In the genomic region with DNA sequence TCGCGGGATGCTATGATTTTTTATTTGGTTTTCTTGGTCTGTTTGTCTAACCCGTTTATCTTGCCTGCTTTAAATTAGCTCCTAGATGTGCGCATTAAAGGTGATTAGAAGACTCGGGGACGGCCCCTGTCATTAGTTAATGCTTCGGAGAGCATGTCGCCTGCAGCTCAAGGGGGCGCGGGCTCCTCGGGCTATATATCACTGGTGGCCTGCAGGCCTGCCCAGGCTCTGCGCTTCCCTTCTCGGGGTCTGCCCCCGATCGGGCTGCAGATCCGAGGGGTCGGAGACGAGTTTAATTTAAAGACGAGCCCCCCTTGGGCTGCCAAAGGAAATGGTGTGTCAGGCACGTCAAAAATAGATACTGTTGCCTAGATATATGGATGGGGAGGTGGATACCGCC, we compare ENCODE assay signal across 10 mouse cellular contexts.
DNase-seq lines count a peak whose midpoint lies in the region; ATAC-seq and TF ChIP-seq lines count a peak whose summit lies in the region.
"Had no signal": no experiment of that assay in that cellular context is flagged by ENCODE, and none has a peak within 500 bp of the region (broad histone marks: within the 10 kb centered on the region; RNA-seq: fewer than 3 reads in every experiment).

No protein-coding gene starts in this region.

- H3K4me1 ChIP-seq in heart, postnatal 0 days (ENCODE audit: control insufficient read depth, insufficient read depth) = no peaks in the 10 kb centered on the region
- H3K4me1 ChIP-seq in hindbrain, embryonic 14.5 days (replicated peaks; ENCODE audit: control insufficient read depth, insufficient read depth, low read length) = no peaks in the 10 kb centered on the region
- no peaks in the 10 kb centered on the region for H3K4me1 ChIP-seq in midbrain, postnatal 0 days (ENCODE audit: insufficient read depth, low read length)

- H3K9ac ChIP-seq in heart, postnatal 0 days (replicated peaks; ENCODE audit: low read depth, low read length) = no peak overlapping the region
- no peak overlapping the region for H3K9ac ChIP-seq in hindbrain, embryonic 14.5 days
- H3K9ac ChIP-seq in midbrain, postnatal 0 days (replicated peaks; ENCODE audit: low read length, poor library complexity, severe bottlenecking) = no peak overlapping the region

- TF ChIP-seq CTCF in heart, postnatal 0 days (IDR thresholded peaks at IDR 0.05; ENCODE audit: low read depth) = no peak
- no peak for TF ChIP-seq CTCF in midbrain, postnatal 0 days (IDR thresholded peaks at IDR 0.05)
- no peak for TF ChIP-seq CTCF in layer of hippocampus, adult 2 months (conservative IDR thresholded peaks at IDR 0.05)

- no peaks in the 10 kb centered on the region for H3K36me3 ChIP-seq in heart, postnatal 0 days (replicated peaks; ENCODE audit: control insufficient read depth, insufficient read depth, low read length)
- no peaks in the 10 kb centered on the region for H3K36me3 ChIP-seq in hindbrain, embryonic 14.5 days (replicated peaks; ENCODE audit: control insufficient read depth, insufficient read depth)
- no peaks in the 10 kb centered on the region for H3K36me3 ChIP-seq in midbrain, postnatal 0 days (ENCODE audit: insufficient read depth, low read length)

- no peak for ATAC-seq in heart, postnatal 0 days (ENCODE audit: insufficient read depth, low read depth)
- ATAC-seq in hindbrain, embryonic 14.5 days (ENCODE audit: low FRiP score) = no peak
- no peak for ATAC-seq in midbrain, postnatal 0 days (ENCODE audit: low FRiP score)
- no peak for ATAC-seq in erythroid progenitor cell, adult 5-6 weeks (replicated peaks; ENCODE audit: low FRiP score, poor library complexity, severe bottlenecking)

- peak overlapping the region; percentile 43 for H3K4me2 ChIP-seq in heart, postnatal 0 days (ENCODE audit: low read depth, low read length)
- peak overlapping the region; percentile 16 for H3K4me2 ChIP-seq in hindbrain, embryonic 14.5 days (replicated peaks)
- H3K4me2 ChIP-seq in midbrain, postnatal 0 days (ENCODE audit: low read depth, low read length, poor library complexity, severe bottlenecking) = peak overlapping the region; percentile 46

- TF ChIP-seq EP300 in heart, postnatal 0 days (IDR thresholded peaks at IDR 0.05; ENCODE audit: low read depth) = no peak

- H3K27me3 ChIP-seq in heart, postnatal 0 days (ENCODE audit: control insufficient read depth, insufficient read depth, low read length) = peaks cover 30% of the 10 kb centered on the region
- H3K27me3 ChIP-seq in hindbrain, embryonic 14.5 days (ENCODE audit: control insufficient read depth, insufficient read depth, low read length) = peaks cover 50% of the 10 kb centered on the region
- H3K27me3 ChIP-seq in midbrain, postnatal 0 days (ENCODE audit: insufficient read depth, low read length) = peaks cover 26% of the 10 kb centered on the region

- no peak for DNase-seq in heart, postnatal 0 days (ENCODE audit: low spot score)
- DNase-seq in heart, adult 11 months = no peak
- DNase-seq in embryo, embryonic 9.5 days (ENCODE audit: extremely low spot score) = peak; percentile 59
- no peak for DNase-seq in hindbrain, embryonic 14.5 days (ENCODE audit: low spot score)
- DNase-seq in midbrain, postnatal 0 days (ENCODE audit: low spot score) = no peak
- no peak for DNase-seq in layer of hippocampus, adult 2 months (ENCODE audit: low spot score in 2 of 2)
- DNase-seq in right cerebral cortex, adult 18-20 months = no peak
- DNase-seq: kidney, postnatal 10 days had no signal

- H3K9me3 ChIP-seq in heart, postnatal 0 days (replicated peaks; ENCODE audit: control insufficient read depth, low read length) = no peaks in the 10 kb centered on the region
- H3K9me3 ChIP-seq in hindbrain, embryonic 14.5 days (ENCODE audit: control insufficient read depth, low read length) = no peaks in the 10 kb centered on the region
- no peaks in the 10 kb centered on the region for H3K9me3 ChIP-seq in midbrain, postnatal 0 days (ENCODE audit: low read length)

- 0% methylated on average over 21 of the region's 21 CpGs for WGBS in heart, postnatal 0 days
- WGBS in hindbrain, embryonic 14.5 days = under 1% methylated on average over 21 of the region's 21 CpGs
- under 1% methylated on average over 21 of the region's 21 CpGs for WGBS in midbrain, postnatal 0 days

- H3K4me3 ChIP-seq in heart, postnatal 0 days (ENCODE audit: low read depth, low read length) = peak overlapping the region; percentile 22
- H3K4me3 ChIP-seq in hindbrain, embryonic 14.5 days (replicated peaks; ENCODE audit: low read length) = no peak overlapping the region
- H3K4me3 ChIP-seq in midbrain, postnatal 0 days (ENCODE audit: low read depth, low read length) = peak overlapping the region; percentile 20
- no peak overlapping the region for H3K4me3 ChIP-seq in layer of hippocampus, adult 2 months

- no peak overlapping the region for H3K27ac ChIP-seq in heart, postnatal 0 days (ENCODE audit: low read depth)
- no peak overlapping the region for H3K27ac ChIP-seq in hindbrain, embryonic 14.5 days
- no peak overlapping the region for H3K27ac ChIP-seq in midbrain, postnatal 0 days (ENCODE audit: low read depth, low read length)
- H3K27ac ChIP-seq in layer of hippocampus, adult 2 months = no peak overlapping the region
- H3K27ac ChIP-seq: macrophage had no signal

Comparison
In these comparisons a context has a peak if more than half of its experiments do, and no peak if none do; other contexts are left out.
1. H3K4me3 ChIP-seq: peak in heart, postnatal 0 days (single experiment) and midbrain, postnatal 0 days (single experiment); none in hindbrain, embryonic 14.5 days (single experiment) and layer of hippocampus, adult 2 months (single experiment).
2. Peak in every context shown above with its lines, with median percentiles within 50 percentile points of each other: H3K4me2 ChIP-seq.